Mouse (Mus musculus) adrenal gland, adult 10 weeks (tissue): ENCODE data around the gene Lrrc3b. TPM values are rescaled to one million over a fixed set of nuclear protein-coding genes. Genes with fewer than 3 reads are reported as not detected.

Experiments
- polyA plus RNA-seq: library from polyadenylated mRNA; stranded (reverse); fragments of 350-450 nt; fragmentation: Illumina TruSeq; extraction: RNeasy Lipid Tissue Mini Kit (QIAGEN cat#74804); gene quantifications from one replicate; pipeline ENCODE4 v1.2.3, GENCODE M21; 2014; ENCODE audit warnings: low read depth, low replicate concordance

Lrrc3b gene
- 4.7 TPM for polyA plus RNA-seq

GRCm38 (mm10) chr14:15438485-15439157, at the start of gene Lrrc3b:
TSS of gene Lrrc3b (minus strand) at chr14:15438987.

